ENCODE assay signal across 9 mouse cellular contexts in genomic region chr2:144101463-144101961, GRCm38 (mm10).
DNase-seq lines count a peak whose midpoint lies in the region; ATAC-seq and TF ChIP-seq lines count a peak whose summit lies in the region.
"Had no signal": no experiment of that assay in that cellular context is flagged by ENCODE, and none has a peak within 500 bp of the region (broad histone marks: within the 10 kb centered on the region; RNA-seq: fewer than 3 reads in every experiment).

No protein-coding gene starts in this region.

- 0 out of 2 replicates have a peak, but pooled peaks cover 3% of the 10 kb centered on the region for H3K4me1 ChIP-seq in forebrain, embryonic 15.5 days
- H3K4me1 ChIP-seq in hindbrain, postnatal 0 days (ENCODE audit: insufficient read depth, low read length): no peaks in the 10 kb centered on the region

- WGBS in forebrain, embryonic 15.5 days: 14% methylated on average over 13 of the region's 13 CpGs
- 21% methylated on average over 13 of the region's 13 CpGs for WGBS in hindbrain, postnatal 0 days

- peak; percentile 22 to 33 for DNase-seq in lung, postnatal 4 days
- DNase-seq in lung, postnatal 10 days: no peak
- no peak for DNase-seq in hindbrain, postnatal 0 days (ENCODE audit: low spot score)
- DNase-seq in right cerebral cortex, postnatal 36 days (ENCODE audit: low spot score in 2 of 2): no peak
- no peak for DNase-seq in thymus, postnatal 10 days (ENCODE audit: low spot score in 2 of 2)
- no peak for DNase-seq in thymus, adult 18-20 months

- ATAC-seq in forebrain, embryonic 15.5 days (replicated peaks): peak; percentile 67
- peak; percentile 54; the same call in 1 of the 2 replicates for ATAC-seq in hindbrain, postnatal 0 days

- H3K36me3 ChIP-seq in forebrain, embryonic 15.5 days: no peaks in the 10 kb centered on the region
- H3K36me3 ChIP-seq in hindbrain, postnatal 0 days (ENCODE audit: insufficient read depth, low read length): no peaks in the 10 kb centered on the region
- H3K36me3 ChIP-seq: G1E had no signal

- no peak overlapping the region for H3K4me2 ChIP-seq in forebrain, embryonic 15.5 days (replicated peaks)
- H3K4me2 ChIP-seq in hindbrain, postnatal 0 days (ENCODE audit: low read depth, low read length): no peak overlapping the region

- no peak for TF ChIP-seq CTCF in hindbrain, postnatal 0 days (IDR thresholded peaks at IDR 0.05; ENCODE audit: low read depth)

- 0 out of 2 replicates have a peak overlapping the region, but pooled peaks have one; percentile 9 for H3K27ac ChIP-seq in forebrain, embryonic 15.5 days (replicated peaks)
- no peak overlapping the region for H3K27ac ChIP-seq in hindbrain, postnatal 0 days

- no peaks in the 10 kb centered on the region for H3K9me3 ChIP-seq in forebrain, embryonic 15.5 days
- no peaks in the 10 kb centered on the region for H3K9me3 ChIP-seq in hindbrain, postnatal 0 days (ENCODE audit: low read length)

- no peak overlapping the region for H3K4me3 ChIP-seq in forebrain, embryonic 15.5 days
- no peak overlapping the region for H3K4me3 ChIP-seq in hindbrain, postnatal 0 days (ENCODE audit: low read length)
- H3K4me3 ChIP-seq: megakaryocyte, embryonic 14.5 days had no signal

- H3K9ac ChIP-seq in forebrain, embryonic 15.5 days (replicated peaks): no peak overlapping the region
- H3K9ac ChIP-seq in hindbrain, postnatal 0 days (replicated peaks; ENCODE audit: low read length): no peak overlapping the region

- H3K27me3 ChIP-seq in forebrain, embryonic 15.5 days: no peaks in the 10 kb centered on the region
- no peaks in the 10 kb centered on the region for H3K27me3 ChIP-seq in hindbrain, postnatal 0 days (ENCODE audit: insufficient read depth, low read length)

Comparison
In these comparisons a context has a peak if more than half of its experiments do, and no peak if none do; other contexts are left out.
1. DNase-seq: peak in lung, postnatal 4 days (2 of 2); none in lung, postnatal 10 days (single experiment), hindbrain, postnatal 0 days (single experiment), right cerebral cortex, postnatal 36 days (0 of 2), thymus, postnatal 10 days (0 of 2) and thymus, adult 18-20 months (0 of 2).